Mouse (Mus musculus): Measurements from ENCODE around the gene Serp2. TPM values are rescaled to one million over a fixed set of nuclear protein-coding genes. Genes with fewer than 3 reads are reported as not detected.
A peak's percentile ranks its signal among the peaks of the same experiment; 100 is the strongest.

The Serp2 gene
- polyA plus RNA-seq, 1 experiment: 3.7 TPM

- H3K36me3 ChIP-seq (ENCODE audit: control insufficient read depth, insufficient read depth, low read length): no peaks in the 10 kb centered on the region
- 92% methylated on average over 6 of the region's 6 CpGs for WGBS
- no peak overlapping the region for H3K4me3 ChIP-seq (ENCODE audit: control insufficient read depth, insufficient read depth, low read length)
- TF ChIP-seq POLR2A (IDR thresholded peaks at IDR 0.05; ENCODE audit: control insufficient read depth, extremely low read depth, insufficient read depth, low read length, poor library complexity) (no peak), CTCF (IDR thresholded peaks at IDR 0.05; ENCODE audit: borderline replicate concordance, control insufficient read depth, extremely low read depth, insufficient read depth, low read length, poor library complexity) (no peak)
- no peak overlapping the region for H3K27ac ChIP-seq (ENCODE audit: control insufficient read depth, insufficient read depth, low read length)
- no peak for DNase-seq
- H3K4me1 ChIP-seq (replicated peaks; ENCODE audit: control insufficient read depth, insufficient read depth, low read length): no peaks in the 10 kb centered on the region
- no peaks in the 10 kb centered on the region for H3K27me3 ChIP-seq (ENCODE audit: control insufficient read depth, insufficient read depth, low read length)
Measured at GRCm38 (mm10) chr14:76544136-76544535, 12.6 kb downstream of the Serp2 start.

GRCm38 (mm10) chr14:76541341-76541740 lies 15.3 kb downstream of the Serp2 start:
- no peak for TF ChIP-seq POLR2A (IDR thresholded peaks at IDR 0.05; ENCODE audit: control insufficient read depth, extremely low read depth, insufficient read depth, low read length, poor library complexity)
- no peak for TF ChIP-seq CTCF (IDR thresholded peaks at IDR 0.05; ENCODE audit: borderline replicate concordance, control insufficient read depth, extremely low read depth, insufficient read depth, low read length, poor library complexity)
- no peaks in the 10 kb centered on the region for H3K36me3 ChIP-seq (ENCODE audit: control insufficient read depth, insufficient read depth, low read length)
- no peak for DNase-seq
- no peaks in the 10 kb centered on the region for H3K27me3 ChIP-seq (ENCODE audit: control insufficient read depth, insufficient read depth, low read length)
- no peak overlapping the region for H3K4me3 ChIP-seq (ENCODE audit: control insufficient read depth, insufficient read depth, low read length)
- WGBS: 98% methylated on average over 2 of the region's 2 CpGs
- no peak overlapping the region for H3K27ac ChIP-seq (ENCODE audit: control insufficient read depth, insufficient read depth, low read length)
- no peaks in the 10 kb centered on the region for H3K4me1 ChIP-seq (replicated peaks; ENCODE audit: control insufficient read depth, insufficient read depth, low read length)

GRCm38 (mm10) chr14:76540005-76540670 lies 16.6 kb downstream of the Serp2 start:
- WGBS: 95% methylated on average over 5 of the region's 5 CpGs
- H3K4me3 ChIP-seq (ENCODE audit: control insufficient read depth, insufficient read depth, low read length): no peak overlapping the region
- no peaks in the 10 kb centered on the region for H3K27me3 ChIP-seq (ENCODE audit: control insufficient read depth, insufficient read depth, low read length)
- no peak overlapping the region for H3K27ac ChIP-seq (ENCODE audit: control insufficient read depth, insufficient read depth, low read length)
- H3K36me3 ChIP-seq (ENCODE audit: control insufficient read depth, insufficient read depth, low read length): no peaks in the 10 kb centered on the region
- no peaks in the 10 kb centered on the region for H3K4me1 ChIP-seq (replicated peaks; ENCODE audit: control insufficient read depth, insufficient read depth, low read length)
- no peak for TF ChIP-seq POLR2A (IDR thresholded peaks at IDR 0.05; ENCODE audit: control insufficient read depth, extremely low read depth, insufficient read depth, low read length, poor library complexity)
- no peak for TF ChIP-seq CTCF (IDR thresholded peaks at IDR 0.05; ENCODE audit: borderline replicate concordance, control insufficient read depth, extremely low read depth, insufficient read depth, low read length, poor library complexity)
- no peak for DNase-seq

GRCm38 (mm10) chr14:76536921-76537320 lies 19.8 kb downstream of the Serp2 start:
- 88% methylated on average over 6 of the region's 6 CpGs for WGBS
- Histone ChIP-seq H3K27me3 (ENCODE audit: control insufficient read depth, insufficient read depth, low read length) (no peaks in the 10 kb centered on the region), H3K27ac (ENCODE audit: control insufficient read depth, insufficient read depth, low read length) (no peak overlapping the region), H3K4me1 (replicated peaks; ENCODE audit: control insufficient read depth, insufficient read depth, low read length) (peaks cover 9% of the 10 kb centered on the region), H3K4me3 (ENCODE audit: control insufficient read depth, insufficient read depth, low read length) (no peak overlapping the region), H3K36me3 (ENCODE audit: control insufficient read depth, insufficient read depth, low read length) (no peaks in the 10 kb centered on the region)
- DNase-seq: no peak
- TF ChIP-seq CTCF (IDR thresholded peaks at IDR 0.05; ENCODE audit: borderline replicate concordance, control insufficient read depth, extremely low read depth, insufficient read depth, low read length, poor library complexity) (no peak), POLR2A (IDR thresholded peaks at IDR 0.05; ENCODE audit: control insufficient read depth, extremely low read depth, insufficient read depth, low read length, poor library complexity) (no peak)

- peaks cover 9% of the 10 kb centered on the region for H3K4me1 ChIP-seq (replicated peaks; ENCODE audit: control insufficient read depth, insufficient read depth, low read length)
- DNase-seq: no peak
- TF ChIP-seq CTCF (IDR thresholded peaks at IDR 0.05; ENCODE audit: borderline replicate concordance, control insufficient read depth, extremely low read depth, insufficient read depth, low read length, poor library complexity): no peak
- no peak for TF ChIP-seq POLR2A (IDR thresholded peaks at IDR 0.05; ENCODE audit: control insufficient read depth, extremely low read depth, insufficient read depth, low read length, poor library complexity)
- H3K4me3 ChIP-seq (ENCODE audit: control insufficient read depth, insufficient read depth, low read length): no peak overlapping the region
- 98% methylated on average over 1 of the region's 1 CpGs for WGBS
- no peaks in the 10 kb centered on the region for H3K27me3 ChIP-seq (ENCODE audit: control insufficient read depth, insufficient read depth, low read length)
- H3K27ac ChIP-seq (ENCODE audit: control insufficient read depth, insufficient read depth, low read length): no peak overlapping the region
- no peaks in the 10 kb centered on the region for H3K36me3 ChIP-seq (ENCODE audit: control insufficient read depth, insufficient read depth, low read length)
Measured at GRCm38 (mm10) chr14:76535096-76535495, 21.6 kb downstream of the Serp2 start.

GRCm38 (mm10) chr14:76533170-76533815 lies 23.4 kb downstream of the Serp2 start:
- H3K36me3 ChIP-seq (ENCODE audit: control insufficient read depth, insufficient read depth, low read length): no peaks in the 10 kb centered on the region
- H3K27ac ChIP-seq (ENCODE audit: control insufficient read depth, insufficient read depth, low read length): no peak overlapping the region
- H3K27me3 ChIP-seq (ENCODE audit: control insufficient read depth, insufficient read depth, low read length): no peaks in the 10 kb centered on the region
- peak overlapping the region; percentile 36 for H3K4me3 ChIP-seq (ENCODE audit: control insufficient read depth, insufficient read depth, low read length)
- DNase-seq: no peak
- TF ChIP-seq CTCF (IDR thresholded peaks at IDR 0.05; ENCODE audit: borderline replicate concordance, control insufficient read depth, extremely low read depth, insufficient read depth, low read length, poor library complexity): no peak
- no peak for TF ChIP-seq POLR2A (IDR thresholded peaks at IDR 0.05; ENCODE audit: control insufficient read depth, extremely low read depth, insufficient read depth, low read length, poor library complexity)
- 53% methylated on average over 10 of the region's 10 CpGs for WGBS
- peaks cover 9% of the 10 kb centered on the region for H3K4me1 ChIP-seq (replicated peaks; ENCODE audit: control insufficient read depth, insufficient read depth, low read length)

Data from thymus, adult 2 months (tissue).